Mouse (Mus musculus) erythroblast, embryonic 14.5 days (primary cell): ENCODE measurements around the gene Grm1.

Source experiments
- GATA1 ChIP-seq: IDR thresholded peaks from 2 replicates; pipeline ENCODE4 v1.6.1; 2012; ENCODE audit warnings: low read length, inconsistent platforms, mixed read lengths
- TAL1 ChIP-seq: IDR thresholded peaks from 3 replicates; pipeline ENCODE4 v1.6.1; 2012; ENCODE audit warnings: low read length, inconsistent platforms, mixed read lengths

DNA sequence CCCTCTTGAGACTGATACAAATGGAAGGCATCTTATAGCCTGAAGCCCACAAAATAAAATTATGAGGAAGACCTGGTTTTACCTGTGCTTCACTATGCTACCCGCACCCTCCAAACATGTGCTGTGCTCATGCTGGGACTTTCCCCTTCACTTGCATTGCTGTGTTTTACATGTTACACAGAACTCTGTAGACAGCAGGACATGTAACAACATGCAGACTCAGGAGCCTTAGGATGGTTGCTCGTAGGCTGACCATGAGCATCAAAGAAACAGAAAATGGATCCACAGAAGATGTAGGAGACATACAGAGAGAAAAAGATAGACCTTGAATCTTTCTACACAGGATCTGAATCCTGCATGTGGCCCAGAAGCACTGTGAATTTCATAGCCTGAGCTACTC, 371.8 kb downstream of the Grm1 start:
- no peak for TF ChIP-seq GATA1
- no peak for TF ChIP-seq TAL1
